Mouse (Mus musculus) layer of hippocampus, adult 11-12 months (tissue): ENCODE results near the gene Tchhl1.

Source experiments
- DNase-seq: peaks from one replicate; pipeline ENCODE4 v3.0.0; 2022; ENCODE audit warnings: low spot score

Tchhl1 gene

DNA sequence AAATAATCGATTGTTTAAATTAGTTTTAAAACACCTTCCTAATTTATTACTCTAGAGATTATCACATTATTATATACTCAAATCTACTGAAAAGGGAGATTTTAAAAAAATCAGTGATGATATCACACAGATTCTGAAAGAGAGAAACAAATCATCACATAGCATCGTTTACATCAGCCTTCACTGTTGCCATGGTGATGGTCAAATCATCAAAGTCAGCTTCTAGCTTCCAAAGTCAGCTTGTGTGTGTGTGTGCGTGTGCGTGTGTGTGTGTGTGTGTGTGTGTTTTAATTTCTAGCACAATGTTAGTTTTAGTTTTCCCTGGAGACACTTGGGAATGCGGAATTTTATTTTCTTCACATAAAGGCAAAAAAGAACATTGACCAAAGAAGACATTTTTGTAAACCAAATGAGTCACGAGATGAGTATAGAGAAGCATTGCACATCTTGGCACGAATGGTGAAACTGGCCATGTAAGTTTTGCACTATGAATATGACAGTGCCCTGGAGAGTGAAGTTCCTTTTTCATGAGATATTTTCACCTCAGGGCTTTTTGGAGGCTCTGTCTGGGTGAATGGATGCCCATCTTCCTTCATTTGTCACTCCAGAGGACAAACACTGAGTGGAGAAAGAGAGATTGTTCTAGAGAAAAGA lies 36.1 kb downstream of the Tchhl1 start:
- DNase-seq = no peak

DNA sequence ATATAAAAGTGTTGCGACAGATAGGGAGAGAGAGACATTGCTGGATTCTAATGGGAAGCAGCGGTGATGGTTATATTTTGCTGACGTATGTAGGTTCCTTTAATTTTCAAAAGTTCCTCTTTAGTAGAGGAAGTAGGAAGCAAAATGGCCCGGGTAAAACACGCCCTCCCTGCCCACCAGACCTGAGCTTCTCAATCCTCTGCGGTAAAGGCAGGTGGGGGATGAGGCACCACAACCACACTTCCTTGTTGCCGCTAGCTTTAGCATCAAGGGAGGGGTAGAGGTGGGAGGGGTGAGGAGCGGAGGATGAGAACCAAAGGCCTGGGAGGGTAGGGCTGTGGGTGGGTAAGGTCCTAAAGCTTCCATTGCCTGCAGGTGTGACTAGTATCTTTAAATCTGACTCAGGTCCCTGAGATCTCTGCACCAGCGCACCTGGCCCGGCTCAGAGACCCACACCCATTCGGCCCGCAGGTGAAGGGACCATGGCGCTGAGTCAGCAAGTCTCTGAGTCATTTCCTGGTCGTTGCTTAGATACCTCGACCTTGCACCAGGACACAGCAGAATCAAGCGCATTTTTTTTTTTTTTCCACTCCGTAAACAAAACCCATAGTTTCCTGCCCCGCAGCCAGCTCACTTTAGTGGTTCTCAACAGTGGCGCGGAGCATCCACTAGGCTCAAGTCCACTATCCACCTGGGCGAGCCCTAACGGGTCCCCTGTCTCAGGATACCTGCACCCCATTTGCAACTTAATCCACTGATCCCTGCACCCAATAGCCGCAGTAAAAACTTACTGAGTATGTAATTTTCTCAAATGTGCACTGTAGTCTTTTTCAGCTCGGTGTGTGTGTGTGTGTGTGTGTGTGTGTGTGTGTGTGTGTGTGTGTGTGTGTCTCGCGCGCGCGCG lies 37.7 kb downstream of the Tchhl1 start:
- peak; percentile 4 for DNase-seq

DNA sequence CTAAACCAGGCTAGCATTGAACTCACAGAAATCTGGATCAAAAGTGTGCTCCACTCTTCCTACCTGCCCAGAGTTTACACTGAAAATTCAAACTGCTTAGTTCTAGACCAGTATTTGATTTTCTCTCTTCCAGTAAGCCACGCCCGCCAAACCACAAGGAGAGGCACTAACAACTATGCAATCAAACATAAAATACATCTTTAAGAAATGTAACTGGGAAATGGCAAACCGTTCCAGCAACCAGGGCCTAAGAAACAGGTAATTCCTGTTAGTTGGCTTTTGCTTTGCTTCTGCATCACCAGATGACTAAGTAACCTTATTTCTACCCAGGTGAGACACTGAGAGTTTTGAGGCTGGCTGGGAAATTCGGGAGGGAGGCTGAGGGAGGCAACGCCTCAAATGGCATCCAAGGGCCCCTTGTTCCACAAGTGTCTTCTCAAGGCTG lies 38.3 kb downstream of the Tchhl1 start:
- DNase-seq = no peak

- DNase-seq = no peak
Observed at GRCm38 (mm10) chr3:93509301-93509700, 40.7 kb downstream of the Tchhl1 start.

- DNase-seq = no peak
Observed at GRCm38 (mm10) chr3:93511036-93511435, 42.5 kb downstream of the Tchhl1 start.

DNA sequence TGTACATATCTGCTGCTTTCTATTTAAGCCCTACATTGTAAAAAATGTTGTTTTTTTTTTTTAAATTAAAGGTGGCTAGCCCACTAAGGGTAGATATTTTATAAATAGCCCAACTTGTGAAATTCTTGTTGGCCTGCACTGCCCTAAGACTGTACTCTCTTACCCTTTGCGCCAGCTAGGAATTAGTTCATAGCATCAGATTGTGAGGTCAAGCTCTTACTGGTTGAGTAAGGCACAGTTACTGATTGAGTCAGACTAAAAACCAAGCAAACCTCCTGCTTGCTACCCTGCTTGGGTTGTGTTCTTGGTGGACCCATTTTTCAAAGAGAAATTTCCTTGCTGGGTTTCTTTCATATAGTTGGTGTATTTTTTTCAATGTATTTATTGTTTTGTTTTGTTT lies 43.2 kb downstream of the Tchhl1 start:
- DNase-seq = no peak

- DNase-seq = no peak
Observed at GRCm38 (mm10) chr3:93512386-93513101, 44.0 kb downstream of the Tchhl1 start.

GRCm38 (mm10) chr3:93514628-93515027 lies 46.1 kb downstream of the Tchhl1 start:
- no peak for DNase-seq

GRCm38 (mm10) chr3:93517343-93517742 lies 48.8 kb downstream of the Tchhl1 start:
- DNase-seq = no peak

GRCm38 (mm10) chr3:93519856-93520329 lies 51.3 kb downstream of the Tchhl1 start:
- no peak for DNase-seq

GRCm38 (mm10) chr3:93520330-93521193 lies 52.0 kb downstream of the Tchhl1 start, which contains the start of gene S100a11:
TSS of gene S100a11 (plus strand) at chr3:93520488.
- no peak for DNase-seq
